Mouse (Mus musculus): ENCODE results near the gene Ccng2. TPM values are rescaled to one million over a fixed set of nuclear protein-coding genes. Genes with fewer than 3 reads are reported as not detected.

Gene Ccng2
- total RNA-seq, 2 experiments from 2014 or later = 26.9 to 28.7 TPM

Other genes starting within 250 kb of the Ccng2 start
- under 1 TPM in 1 of 2 experiments, not detected in 1; 0.07 TPM for gene Sowahb, start 222.2 kb upstream of the Ccng2 start, total RNA-seq (2021)
- 100 to 1,000 TPM; 246 to 256 TPM for gene Sept11, start 173.8 kb upstream of the Ccng2 start, total RNA-seq (2021)
- gene Ccni, start 60.8 kb upstream of the Ccng2 start, total RNA-seq (2021) = 100 to 1,000 TPM; 159 to 164 TPM
- under 1 TPM; 0.60 to 0.61 TPM for gene 2010109A12Rik, start 60.7 kb upstream of the Ccng2 start, total RNA-seq (2021)

All from gastrocnemius, postnatal 4 days (tissue).